Mouse (Mus musculus) midbrain, embryonic 16.5 days (tissue): ENCODE data around the gene Ripor2. TPM values are rescaled to one million over a fixed set of nuclear protein-coding genes. Genes with fewer than 3 reads are reported as not detected.

ENCODE experiments used
- ATAC-seq: fragments of 200-750 bp; cut with Nextera tagmentation; 2 replicates; pipeline ENCODE4 v1.8.0; 2017; ENCODE audit warnings: moderate TSS enrichment
- H3K27ac ChIP-seq: fragments of 300-500 bp; sonication (generic); 2 replicates; pipeline ENCODE4 v1.5.1; 2014; ENCODE audit warnings: mild to moderate bottlenecking, low read length, mixed read lengths
- H3K27me3 ChIP-seq: fragments of 300-500 bp; sonication (generic); 2 replicates; pipeline ENCODE4 v1.6.1; 2014; ENCODE audit warnings: low read depth, low read length, mixed read lengths; ENCODE audit not compliant: control insufficient read depth, insufficient read depth
- H3K36me3 ChIP-seq: fragments of 300-500 bp; sonication (generic); 2 replicates; pipeline ENCODE4 v1.6.1; 2014; ENCODE audit warnings: mild to moderate bottlenecking, low read length, moderate library complexity, mixed read lengths; ENCODE audit not compliant: control insufficient read depth, insufficient read depth
- H3K4me1 ChIP-seq: fragments of 300-500 bp; sonication (generic); 2 replicates; pipeline ENCODE4 v1.6.1; 2014; ENCODE audit warnings: mild to moderate bottlenecking, low read length, mixed read lengths; ENCODE audit not compliant: control insufficient read depth, insufficient read depth
- H3K4me2 ChIP-seq: fragments of 300-500 bp; sonication (generic); 2 replicates; pipeline ENCODE4 v1.6.1; 2014; ENCODE audit warnings: mild to moderate bottlenecking, low read length, mixed read lengths
- H3K4me3 ChIP-seq: fragments of 300-500 bp; sonication (generic); 2 replicates; pipeline ENCODE4 v1.5.1; 2014; ENCODE audit warnings: low read depth, mild to moderate bottlenecking, low read length, moderate library complexity, mixed read lengths
- H3K9ac ChIP-seq: fragments of 300-500 bp; sonication (generic); 2 replicates; pipeline ENCODE4 v1.6.1; 2014; ENCODE audit warnings: low read depth, low read length, mixed read lengths
- H3K9me3 ChIP-seq: fragments of 300-500 bp; sonication (generic); replicated peaks from 2 replicates; pipeline ENCODE4 v1.6.1; 2014; ENCODE audit warnings: mild to moderate bottlenecking, low read length, mixed read lengths; ENCODE audit not compliant: control insufficient read depth, poor library complexity, severe bottlenecking
- WGBS: fragments of 180-500 bp; shearing (Covaris S2); extraction: QIAGEN DNeasy Blood & Tissue Kit; methylation state at CpG from one replicate; pipeline ENCODE4 v1.1.7; 2014; 5-methylcytosine and 5-hydroxymethylcytosine counted together
- polyA plus RNA-seq: library from polyadenylated mRNA; unstranded; fragments of >200 nt; fragmentation: Nextera tagmentation; extraction: Ambion mirVana; gene quantifications from 2 replicates; pipeline ENCODE4 v1.2.1, GENCODE M21; 2015

Ripor2 gene
- polyA plus RNA-seq, 1 experiment from 2014 or later: 33.8 TPM

- no peak overlapping the region for H3K9ac ChIP-seq
- no peak overlapping the region for H3K4me2 ChIP-seq
- no peak overlapping the region for H3K4me3 ChIP-seq
- WGBS: 11% methylated on average over 2 of the region's 2 CpGs
- peaks cover 13% of the 10 kb centered on the region for H3K36me3 ChIP-seq
- no peak overlapping the region for H3K27ac ChIP-seq
- H3K9me3 ChIP-seq: no peaks in the 10 kb centered on the region
- no peaks in the 10 kb centered on the region for H3K27me3 ChIP-seq
- no peak for ATAC-seq
- no peaks in the 10 kb centered on the region for H3K4me1 ChIP-seq
These were observed 86.6 kb downstream of the Ripor2 start for GRCm38 (mm10) chr13:24668556-24668955.

GRCm38 (mm10) chr13:24670676-24671075 is 88.7 kb downstream of the Ripor2 start:
- no peak for ATAC-seq
- H3K9ac ChIP-seq: no peak overlapping the region
- 78% methylated on average over 2 of the region's 2 CpGs for WGBS

GRCm38 (mm10) chr13:24679027-24679680 is 97.2 kb downstream of the Ripor2 start:
- Histone ChIP-seq H3K9ac (no peak overlapping the region), H3K4me3 (no peak overlapping the region), H3K9me3 (no peaks in the 10 kb centered on the region), H3K27ac (no peak overlapping the region), H3K36me3 (peaks cover 25% of the 10 kb centered on the region), H3K4me1 (no peaks in the 10 kb centered on the region), H3K4me2 (no peak overlapping the region), H3K27me3 (no peaks in the 10 kb centered on the region)
- no peak for ATAC-seq
- WGBS: 32% methylated on average over 15 of the region's 15 CpGs

More at GRCm38 (mm10) chr13:24670676-24671075, 88.7 kb downstream of the Ripor2 start:
- Histone ChIP-seq H3K4me1 (no peaks in the 10 kb centered on the region), H3K4me2 (no peak overlapping the region), H3K27ac (no peak overlapping the region), H3K4me3 (no peak overlapping the region), H3K36me3 (peaks cover 17% of the 10 kb centered on the region), H3K27me3 (no peaks in the 10 kb centered on the region), H3K9me3 (no peaks in the 10 kb centered on the region)

- H3K4me3 ChIP-seq: no peak overlapping the region
- H3K4me1 ChIP-seq: no peaks in the 10 kb centered on the region
- no peaks in the 10 kb centered on the region for H3K9me3 ChIP-seq
- H3K36me3 ChIP-seq: peaks cover 21% of the 10 kb centered on the region
- no peak overlapping the region for H3K9ac ChIP-seq
- no peaks in the 10 kb centered on the region for H3K27me3 ChIP-seq
- no peak overlapping the region for H3K4me2 ChIP-seq
- WGBS: 90% methylated on average over 4 of the region's 4 CpGs
- no peak overlapping the region for H3K27ac ChIP-seq
- ATAC-seq: no peak
These were observed 99.0 kb downstream of the Ripor2 start for GRCm38 (mm10) chr13:24680951-24681350.

- WGBS: 84% methylated on average over 5 of the region's 5 CpGs
- no peak for ATAC-seq
These were observed 100.4 kb downstream of the Ripor2 start for GRCm38 (mm10) chr13:24682346-24682745.

GRCm38 (mm10) chr13:24684503-24684902 is 102.5 kb downstream of the Ripor2 start:
- whole genome bisulfite sequencing: 81% methylated on average over 2 of the region's 2 CpGs
- Histone ChIP-seq H3K27ac (no peak overlapping the region), H3K4me2 (no peak overlapping the region), H3K36me3 (peaks cover 8% of the 10 kb centered on the region; the same call in 1 of the 2 replicates), H3K4me1 (no peaks in the 10 kb centered on the region), H3K4me3 (no peak overlapping the region), H3K9me3 (no peaks in the 10 kb centered on the region), H3K9ac (no peak overlapping the region), H3K27me3 (no peaks in the 10 kb centered on the region)
- ATAC-seq: no peak

More at GRCm38 (mm10) chr13:24682346-24682745, 100.4 kb downstream of the Ripor2 start:
- H3K27ac ChIP-seq: no peak overlapping the region
- H3K27me3 ChIP-seq: no peaks in the 10 kb centered on the region
- no peak overlapping the region for H3K9ac ChIP-seq
- peaks cover 19% of the 10 kb centered on the region for H3K36me3 ChIP-seq
- no peak overlapping the region for H3K4me3 ChIP-seq
- no peak overlapping the region for H3K4me2 ChIP-seq
- no peaks in the 10 kb centered on the region for H3K4me1 ChIP-seq
- H3K9me3 ChIP-seq: no peaks in the 10 kb centered on the region

- Histone ChIP-seq H3K36me3 (peaks cover 4% of the 10 kb centered on the region; the same call in 1 of the 2 replicates), H3K9ac (no peak overlapping the region), H3K27me3 (no peaks in the 10 kb centered on the region), H3K27ac (no peak overlapping the region), H3K4me2 (no peak overlapping the region), H3K4me3 (no peak overlapping the region), H3K9me3 (no peaks in the 10 kb centered on the region), H3K4me1 (no peaks in the 10 kb centered on the region)
- ATAC-seq: no peak
- WGBS: 82% methylated on average over 5 of the region's 5 CpGs
These were observed 103.9 kb downstream of the Ripor2 start for GRCm38 (mm10) chr13:24685846-24686245.

- Histone ChIP-seq H3K4me3 (no peak overlapping the region), H3K4me2 (peak overlapping the region; percentile 10; the same call in 1 of the 2 replicates), H3K9ac (no peak overlapping the region), H3K27ac (peak overlapping the region; percentile 40; the same call in 1 of the 2 replicates), H3K9me3 (no peaks in the 10 kb centered on the region), H3K4me1 (no peaks in the 10 kb centered on the region), H3K27me3 (no peaks in the 10 kb centered on the region), H3K36me3 (0 out of 2 replicates have a peak, but pooled peaks cover 2% of the 10 kb centered on the region)
- 29% methylated on average over 15 of the region's 15 CpGs for WGBS
- peak; percentile 91 for ATAC-seq
These were observed 105.0 kb downstream of the Ripor2 start for GRCm38 (mm10) chr13:24686705-24687665.

GRCm38 (mm10) chr13:24693312-24693711 is 111.3 kb downstream of the Ripor2 start:
- no peaks in the 10 kb centered on the region for H3K4me1 ChIP-seq
- H3K9me3 ChIP-seq: no peaks in the 10 kb centered on the region
- H3K27me3 ChIP-seq: no peaks in the 10 kb centered on the region
- WGBS: 89% methylated on average over 7 of the region's 7 CpGs
- ATAC-seq: no peak
- no peak overlapping the region for H3K4me3 ChIP-seq
- H3K4me2 ChIP-seq: no peak overlapping the region
- H3K36me3 ChIP-seq: peaks cover 20% of the 10 kb centered on the region
- no peak overlapping the region for H3K27ac ChIP-seq
- H3K9ac ChIP-seq: no peak overlapping the region
